Mouse (Mus musculus): ENCODE measurements around the gene Aggf1. TPM values are rescaled to one million over a fixed set of nuclear protein-coding genes. Genes with fewer than 3 reads are reported as not detected.
A peak's percentile ranks its signal among the peaks of the same experiment; 100 is the strongest.

Gene Aggf1
- polyA plus RNA-seq (2015; fragmentation: Nextera tagmentation; extraction: Ambion mirVana), result 23.1 and 24.0 TPM in 2 replicates

DNA sequence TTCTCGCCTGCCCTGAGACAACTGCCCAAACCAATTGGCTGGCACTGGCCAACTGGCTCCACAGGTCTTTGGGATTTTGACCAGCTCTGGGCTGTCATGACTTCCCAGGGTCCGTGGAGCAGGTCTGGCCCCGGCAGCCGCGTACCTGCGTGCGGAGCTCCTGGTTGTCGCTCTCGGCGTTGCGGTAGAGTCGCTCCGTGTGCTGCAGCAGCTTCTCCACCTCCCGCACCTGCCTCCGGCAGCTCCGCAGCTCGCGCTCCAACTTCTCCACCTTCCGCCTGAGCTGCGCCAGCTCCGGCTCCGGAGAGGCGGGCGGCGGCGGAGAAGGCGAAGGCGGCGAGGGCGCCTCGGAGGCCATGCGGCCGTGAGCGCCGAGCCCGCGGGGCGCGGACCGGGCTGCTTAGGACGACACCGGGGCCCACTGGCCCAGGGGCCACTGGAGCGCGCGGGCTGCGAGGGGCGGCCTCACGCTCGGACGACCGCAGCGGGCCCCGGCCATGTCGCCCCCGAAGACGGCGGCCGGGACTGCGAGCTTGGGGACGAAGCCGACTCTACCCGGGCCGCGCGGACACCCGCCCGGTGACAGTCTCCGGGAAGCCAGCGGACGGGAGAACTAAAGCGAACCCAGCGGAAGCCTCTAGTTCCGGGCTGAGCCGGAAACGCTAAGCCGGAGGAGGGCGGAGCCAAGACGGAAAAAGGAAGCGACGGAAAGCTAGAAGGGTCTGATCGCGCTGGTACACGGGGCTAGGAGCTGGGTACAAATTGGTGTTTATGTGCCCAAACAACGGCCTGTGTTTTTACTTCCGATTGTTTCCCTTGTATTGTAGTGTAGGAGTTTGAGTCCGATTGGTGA, at the start of gene Aggf1:
Gene Aggf1, minus strand, starts transcription at position 652 of the 853 bp plus-strand sequence.
- Histone ChIP-seq H3K36me3 (ENCODE audit: control insufficient read depth, insufficient read depth) (peaks cover 8% of the 10 kb centered on the region), H3K4me1 (ENCODE audit: control insufficient read depth, insufficient read depth, low read length) (peaks cover 14% of the 10 kb centered on the region), H3K4me2 (ENCODE audit: low read depth, low read length) (peak within 1 kb of the TSS; percentile 93), H3K4me3 (ENCODE audit: low read length) (peak within 1 kb of the TSS; percentile 79), H3K9ac (ENCODE audit: low read length) (peak within 1 kb of the TSS; percentile 93), H3K27ac (ENCODE audit: low read length) (peak within 1 kb of the TSS; percentile 76), H3K9me3 (replicated peaks; ENCODE audit: control insufficient read depth, low read length) (no peaks in the 10 kb centered on the region), H3K27me3 (ENCODE audit: control insufficient read depth, insufficient read depth, low read length) (no peaks in the 10 kb centered on the region)
- under 1% methylated on average over 86 of the region's 86 CpGs for WGBS
- peak; percentile 95 for ATAC-seq (replicated peaks; ENCODE audit: extremely low read depth, insufficient read depth, low FRiP score)

DNA sequence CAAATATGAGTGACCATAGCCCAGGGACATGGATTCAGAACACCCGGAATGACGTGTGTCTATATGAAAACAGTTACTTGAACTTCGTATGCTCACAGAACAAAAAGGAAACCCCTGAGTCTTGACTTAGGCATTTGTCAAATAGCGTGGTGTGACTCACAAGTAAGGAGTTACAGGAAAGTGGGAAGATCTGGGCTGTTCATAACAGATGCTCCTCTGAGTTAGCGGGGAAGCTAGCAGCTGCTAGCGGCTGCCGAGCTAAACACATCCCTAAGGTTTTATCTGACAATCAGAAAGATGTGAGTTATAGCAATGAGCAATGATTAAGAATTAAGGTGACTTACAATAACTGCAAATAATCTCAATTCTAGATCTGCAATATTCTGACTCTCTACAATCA, 49.8 kb upstream of the Aggf1 start:
- Histone ChIP-seq H3K9ac (ENCODE audit: low read length) (no peak overlapping the region), H3K27ac (ENCODE audit: low read length) (no peak overlapping the region), H3K4me2 (ENCODE audit: low read depth, low read length) (no peak overlapping the region), H3K4me1 (ENCODE audit: control insufficient read depth, insufficient read depth, low read length) (no peaks in the 10 kb centered on the region), H3K36me3 (ENCODE audit: control insufficient read depth, insufficient read depth) (no peaks in the 10 kb centered on the region), H3K9me3 (replicated peaks; ENCODE audit: control insufficient read depth, low read length) (no peaks in the 10 kb centered on the region), H3K4me3 (ENCODE audit: low read length) (no peak overlapping the region), H3K27me3 (ENCODE audit: control insufficient read depth, insufficient read depth, low read length) (no peaks in the 10 kb centered on the region)
- 67% methylated on average over 7 of the region's 7 CpGs for WGBS
- ATAC-seq (replicated peaks; ENCODE audit: extremely low read depth, insufficient read depth, low FRiP score), result no peak

- Histone ChIP-seq H3K27me3 (ENCODE audit: control insufficient read depth, insufficient read depth, low read length) (no peaks in the 10 kb centered on the region), H3K9ac (ENCODE audit: low read length) (no peak overlapping the region), H3K36me3 (ENCODE audit: control insufficient read depth, insufficient read depth) (no peaks in the 10 kb centered on the region), H3K27ac (ENCODE audit: low read length) (no peak overlapping the region), H3K4me3 (ENCODE audit: low read length) (no peak overlapping the region), H3K4me1 (ENCODE audit: control insufficient read depth, insufficient read depth, low read length) (no peaks in the 10 kb centered on the region), H3K4me2 (ENCODE audit: low read depth, low read length) (no peak overlapping the region), H3K9me3 (replicated peaks; ENCODE audit: control insufficient read depth, low read length) (no peaks in the 10 kb centered on the region)
- WGBS, result 30% methylated on average over 8 of the region's 8 CpGs
- ATAC-seq (replicated peaks; ENCODE audit: extremely low read depth, insufficient read depth, low FRiP score), result no peak
Measured at GRCm38 (mm10) chr13:95419204-95419749, 44.1 kb upstream of the Aggf1 start.

DNA sequence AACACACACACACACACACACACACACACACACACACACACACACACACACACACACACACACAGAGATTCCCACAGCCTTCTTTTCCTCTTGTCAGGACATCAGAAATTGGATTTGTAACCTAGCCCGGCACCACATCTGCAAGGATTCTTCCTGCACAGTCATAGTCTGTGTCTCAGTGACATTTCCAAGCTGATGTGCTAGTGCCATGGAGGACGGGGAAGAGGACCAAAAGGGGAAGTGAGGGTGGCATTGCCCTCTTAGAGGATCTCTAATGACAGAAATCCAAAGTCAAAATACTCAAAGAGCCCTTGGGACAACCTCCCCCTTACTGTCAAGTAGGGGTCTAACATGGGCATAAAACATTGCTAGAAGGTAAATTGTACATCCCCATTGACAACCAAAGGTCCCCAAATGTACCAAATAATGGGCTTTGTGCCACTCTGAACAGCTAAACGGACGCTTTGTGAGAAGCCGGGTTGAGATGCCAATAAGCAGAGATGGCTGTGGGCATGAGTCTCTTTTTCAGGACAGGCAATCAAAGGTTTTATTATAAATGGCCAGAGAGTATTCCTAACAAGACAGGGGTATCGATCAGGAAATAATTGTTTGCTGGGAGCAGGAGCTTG, 43.5 kb upstream of the Aggf1 start:
- Histone ChIP-seq H3K4me3 (ENCODE audit: low read length) (no peak overlapping the region), H3K27me3 (ENCODE audit: control insufficient read depth, insufficient read depth, low read length) (no peaks in the 10 kb centered on the region), H3K4me1 (ENCODE audit: control insufficient read depth, insufficient read depth, low read length) (no peaks in the 10 kb centered on the region), H3K9me3 (replicated peaks; ENCODE audit: control insufficient read depth, low read length) (no peaks in the 10 kb centered on the region), H3K36me3 (ENCODE audit: control insufficient read depth, insufficient read depth) (no peaks in the 10 kb centered on the region), H3K9ac (ENCODE audit: low read length) (no peak overlapping the region), H3K27ac (ENCODE audit: low read length) (no peak overlapping the region), H3K4me2 (ENCODE audit: low read depth, low read length) (no peak overlapping the region)
- ATAC-seq (replicated peaks; ENCODE audit: extremely low read depth, insufficient read depth, low FRiP score), result no peak
- WGBS, result 50% methylated on average over 6 of the region's 6 CpGs

GRCm38 (mm10) chr13:95412257-95412656, 37.1 kb upstream of the Aggf1 start:
- H3K9me3 ChIP-seq (replicated peaks; ENCODE audit: control insufficient read depth, low read length), result no peaks in the 10 kb centered on the region
- 5% methylated on average over 2 of the region's 2 CpGs for WGBS

DNA sequence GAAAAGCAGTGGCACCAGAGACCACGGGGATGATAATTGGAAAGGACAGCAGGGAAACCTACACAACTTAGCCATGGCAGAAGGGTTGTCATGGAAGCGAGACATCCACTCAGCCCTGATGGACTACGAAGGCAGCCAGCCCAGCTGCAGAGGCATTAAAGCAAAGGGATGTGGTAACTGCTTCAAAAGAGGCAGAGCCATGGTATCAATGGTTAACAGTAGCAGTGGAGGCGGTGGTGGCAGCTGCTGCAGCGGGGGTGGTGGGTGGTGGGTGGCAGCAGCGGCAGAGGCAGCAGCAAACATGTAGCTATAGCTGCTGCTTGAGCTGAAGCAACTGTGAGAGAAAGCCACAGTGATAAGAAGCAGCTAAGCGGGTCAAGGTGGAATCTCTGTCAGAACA, 18.1 kb upstream of the Aggf1 start:
- WGBS, result 76% methylated on average over 7 of the region's 7 CpGs
- Histone ChIP-seq H3K27ac (ENCODE audit: low read length) (no peak overlapping the region), H3K9ac (ENCODE audit: low read length) (no peak overlapping the region), H3K27me3 (ENCODE audit: control insufficient read depth, insufficient read depth, low read length) (no peaks in the 10 kb centered on the region), H3K36me3 (ENCODE audit: control insufficient read depth, insufficient read depth) (no peaks in the 10 kb centered on the region), H3K4me2 (ENCODE audit: low read depth, low read length) (no peak overlapping the region), H3K4me1 (ENCODE audit: control insufficient read depth, insufficient read depth, low read length) (no peaks in the 10 kb centered on the region), H3K4me3 (ENCODE audit: low read length) (no peak overlapping the region), H3K9me3 (replicated peaks; ENCODE audit: control insufficient read depth, low read length) (peaks cover 12% of the 10 kb centered on the region)
- no peak for ATAC-seq (replicated peaks; ENCODE audit: extremely low read depth, insufficient read depth, low FRiP score)

More at GRCm38 (mm10) chr13:95412257-95412656, 37.1 kb upstream of the Aggf1 start:
- no peak overlapping the region for H3K9ac ChIP-seq (ENCODE audit: low read length)
- H3K36me3 ChIP-seq (ENCODE audit: control insufficient read depth, insufficient read depth), result no peaks in the 10 kb centered on the region
- H3K4me2 ChIP-seq (ENCODE audit: low read depth, low read length), result no peak overlapping the region
- no peak overlapping the region for H3K27ac ChIP-seq (ENCODE audit: low read length)
- no peak for ATAC-seq (replicated peaks; ENCODE audit: extremely low read depth, insufficient read depth, low FRiP score)
- H3K27me3 ChIP-seq (ENCODE audit: control insufficient read depth, insufficient read depth, low read length), result no peaks in the 10 kb centered on the region; the same call in 1 of the 2 replicates
- no peak overlapping the region for H3K4me3 ChIP-seq (ENCODE audit: low read length)
- no peaks in the 10 kb centered on the region for H3K4me1 ChIP-seq (ENCODE audit: control insufficient read depth, insufficient read depth, low read length)

GRCm38 (mm10) chr13:95389866-95390865, 15.0 kb upstream of the Aggf1 start:
- ATAC-seq (replicated peaks; ENCODE audit: extremely low read depth, insufficient read depth, low FRiP score), result 0 out of 2 replicates have a peak, but pooled peaks have one; percentile 10
- Histone ChIP-seq H3K4me2 (ENCODE audit: low read depth, low read length) (peak overlapping the region; percentile 47; the same call in 1 of the 2 replicates), H3K27me3 (ENCODE audit: control insufficient read depth, insufficient read depth, low read length) (no peaks in the 10 kb centered on the region), H3K9ac (ENCODE audit: low read length) (peak overlapping the region; percentile 28; the same call in 1 of the 2 replicates), H3K27ac (ENCODE audit: low read length) (no peak overlapping the region), H3K36me3 (ENCODE audit: control insufficient read depth, insufficient read depth) (no peaks in the 10 kb centered on the region), H3K4me1 (ENCODE audit: control insufficient read depth, insufficient read depth, low read length) (no peaks in the 10 kb centered on the region), H3K9me3 (replicated peaks; ENCODE audit: control insufficient read depth, low read length) (peaks cover 2% of the 10 kb centered on the region), H3K4me3 (ENCODE audit: low read length) (no peak overlapping the region)
- WGBS, result 30% methylated on average over 24 of the region's 24 CpGs

DNA sequence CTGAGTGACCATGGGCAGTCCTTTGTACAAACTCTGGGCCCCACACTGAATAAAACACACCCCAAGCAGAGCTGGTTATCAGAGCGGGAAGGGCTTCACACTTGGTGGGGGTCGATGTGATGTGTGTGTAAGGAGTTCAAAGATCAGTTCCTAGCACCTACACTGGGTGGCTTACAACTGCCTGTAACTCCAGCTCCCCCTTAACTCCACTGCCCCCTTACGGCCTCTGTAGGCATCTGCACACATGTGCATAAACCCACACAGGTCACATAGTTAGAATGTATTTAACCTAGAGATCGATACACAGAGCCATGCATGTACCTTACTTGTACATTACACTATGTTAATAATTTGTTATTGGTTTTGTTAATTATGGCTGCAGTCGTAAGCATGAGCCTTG, 13.1 kb upstream of the Aggf1 start:
- 72% methylated on average over 5 of the region's 5 CpGs for WGBS
- H3K9ac ChIP-seq (ENCODE audit: low read length), result no peak overlapping the region
- H3K27me3 ChIP-seq (ENCODE audit: control insufficient read depth, insufficient read depth, low read length), result no peaks in the 10 kb centered on the region
- H3K4me2 ChIP-seq (ENCODE audit: low read depth, low read length), result no peak overlapping the region
- no peaks in the 10 kb centered on the region for H3K9me3 ChIP-seq (replicated peaks; ENCODE audit: control insufficient read depth, low read length)
- no peak overlapping the region for H3K27ac ChIP-seq (ENCODE audit: low read length)
- H3K4me3 ChIP-seq (ENCODE audit: low read length), result no peak overlapping the region
- no peaks in the 10 kb centered on the region for H3K36me3 ChIP-seq (ENCODE audit: control insufficient read depth, insufficient read depth)
- no peak for ATAC-seq (replicated peaks; ENCODE audit: extremely low read depth, insufficient read depth, low FRiP score)
- H3K4me1 ChIP-seq (ENCODE audit: control insufficient read depth, insufficient read depth, low read length), result no peaks in the 10 kb centered on the region
